Mouse (Mus musculus) testis, postnatal 10 days (tissue): ENCODE data around the gene Ccm2.
A peak's percentile ranks its signal among the peaks of the same experiment; 100 is the strongest.

Experiments used
- DNase-seq: peaks from one replicate; pipeline ENCODE4 v3.0.0; 2021; ENCODE audit warnings: low spot score

Ccm2 gene

DNA sequence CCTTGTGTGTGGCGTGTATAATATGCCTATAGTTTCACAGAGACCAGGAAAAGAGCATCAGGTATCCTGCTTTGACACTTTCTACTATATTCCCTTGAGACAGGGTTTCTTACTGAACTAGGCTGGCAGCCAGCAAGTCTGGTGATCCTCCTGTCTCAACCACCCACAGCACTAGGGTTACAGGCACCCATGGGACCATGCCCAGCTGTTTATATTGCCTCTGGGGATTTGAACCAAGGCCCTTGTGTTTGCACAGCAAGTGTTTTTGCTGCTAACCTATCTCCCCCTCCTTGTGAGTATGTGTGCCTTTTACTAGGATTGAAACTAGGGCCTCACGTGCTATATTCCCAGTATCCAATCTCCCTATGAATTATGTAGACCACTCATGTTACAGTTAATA is 34.9 kb downstream of the Ccm2 start:
- no peak for DNase-seq

DNA sequence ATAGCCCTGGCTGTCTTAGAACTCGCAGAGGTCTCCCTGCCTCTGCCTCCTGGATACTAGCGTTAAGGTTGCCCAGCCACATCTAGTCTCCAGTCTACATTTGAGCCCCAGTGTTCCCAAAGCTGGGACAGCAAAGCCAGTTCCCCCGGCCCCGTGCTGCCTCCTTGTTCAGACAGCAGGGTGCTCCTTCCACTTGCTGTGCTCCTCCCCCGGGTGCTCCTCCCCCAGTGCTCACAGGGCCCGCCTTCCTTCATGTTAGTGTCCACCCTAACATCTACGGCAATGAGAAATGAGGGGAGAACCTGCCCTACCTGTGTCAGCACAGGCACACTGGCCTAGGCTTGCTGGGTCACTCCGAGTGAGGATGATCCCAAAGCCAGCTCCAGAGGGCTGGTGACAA is 39.1 kb downstream of the Ccm2 start:
- no peak for DNase-seq

DNA sequence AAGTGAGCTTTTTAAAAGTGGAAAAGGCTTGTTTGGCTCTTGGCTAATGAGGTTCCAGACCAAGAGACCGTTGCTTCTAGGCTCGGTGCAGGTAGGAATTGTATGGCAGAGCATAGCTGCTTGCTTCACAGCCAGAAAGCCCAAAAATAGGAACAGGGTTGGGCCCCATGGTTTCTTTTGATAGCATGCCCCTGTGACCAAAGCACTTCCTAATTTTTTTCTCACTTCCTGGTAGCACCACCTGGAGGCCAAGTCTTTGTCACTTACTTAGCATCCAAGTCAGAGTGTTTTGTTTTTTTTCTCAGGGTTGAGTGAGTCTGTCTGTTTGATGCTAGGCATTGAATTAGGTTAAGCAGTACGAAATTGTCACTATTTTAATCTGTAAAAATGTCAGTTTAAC is 40.0 kb downstream of the Ccm2 start:
- no peak for DNase-seq

DNA sequence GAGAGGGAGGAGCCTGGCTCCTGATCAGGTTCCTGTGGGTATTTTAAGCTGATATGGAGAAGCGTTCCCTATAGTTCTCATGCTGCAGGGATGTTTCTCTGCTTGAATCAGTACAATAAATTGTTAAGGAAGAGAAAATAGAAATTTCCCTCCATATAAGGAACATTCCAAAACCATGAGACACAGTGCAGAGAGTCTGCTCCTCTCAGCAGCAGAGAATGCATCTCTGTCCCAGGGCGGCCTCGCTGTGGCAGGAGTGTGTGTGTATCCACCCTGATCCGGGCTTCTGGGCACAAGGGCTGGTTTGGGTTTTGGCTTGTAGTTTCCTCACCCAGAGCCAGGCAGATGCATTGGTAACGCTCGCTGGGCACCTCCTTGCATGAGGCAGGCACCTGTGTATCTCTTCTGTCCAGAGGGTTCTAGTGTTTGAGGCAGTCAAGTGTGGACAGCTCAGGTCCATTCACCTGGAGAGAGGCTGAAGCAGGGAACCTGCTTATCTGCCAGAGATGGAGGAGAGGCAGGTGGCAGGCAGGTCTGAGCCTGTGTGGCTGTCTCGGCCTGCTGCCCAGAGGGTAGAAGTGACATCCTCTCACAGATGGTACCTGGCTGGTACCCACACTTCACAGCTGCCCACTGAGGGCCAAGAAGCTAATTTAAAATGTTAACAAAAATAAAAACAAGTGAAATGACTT is 40.7 kb downstream of the Ccm2 start:
- DNase-seq, result no peak

DNA sequence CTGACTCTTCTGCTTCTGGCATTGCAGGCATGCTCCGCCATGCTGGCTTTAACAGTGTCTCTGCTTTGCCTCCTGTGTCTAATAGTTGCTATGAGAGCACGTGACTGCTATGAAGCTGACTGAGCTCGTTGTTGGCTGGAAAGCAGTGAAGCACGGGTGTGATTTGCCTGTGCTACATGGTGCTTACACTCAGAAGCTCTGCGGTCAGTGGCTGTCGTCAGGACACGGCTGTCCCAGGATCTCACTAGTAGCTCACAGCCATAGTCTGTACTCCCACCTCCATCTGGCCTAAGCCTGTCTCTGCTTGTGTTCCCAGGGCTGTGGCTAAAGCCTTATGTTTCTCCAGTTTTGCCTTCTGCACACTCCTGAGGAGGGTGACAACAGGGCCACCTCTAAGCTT is 41.6 kb downstream of the Ccm2 start:
- DNase-seq, result no peak

DNA sequence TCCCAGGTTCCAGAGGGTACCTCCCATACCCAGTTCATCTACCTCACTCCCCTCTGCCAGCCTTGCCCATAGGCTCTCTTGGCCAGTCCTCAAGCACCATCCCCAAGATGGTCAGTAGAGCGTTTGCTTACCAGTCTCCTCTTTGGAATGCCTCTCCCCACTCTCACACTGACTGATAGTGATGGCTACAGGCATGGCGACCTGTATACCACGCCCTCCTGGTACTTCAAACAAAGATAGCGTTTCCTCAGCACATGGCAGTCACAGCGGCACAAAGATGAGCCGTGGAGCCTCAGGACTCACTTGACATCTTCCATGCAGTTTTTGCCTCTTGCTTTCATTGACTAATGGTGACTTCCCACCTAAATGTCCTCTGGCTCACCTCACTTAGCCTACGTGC is 43.2 kb downstream of the Ccm2 start:
- DNase-seq, result no peak

DNA sequence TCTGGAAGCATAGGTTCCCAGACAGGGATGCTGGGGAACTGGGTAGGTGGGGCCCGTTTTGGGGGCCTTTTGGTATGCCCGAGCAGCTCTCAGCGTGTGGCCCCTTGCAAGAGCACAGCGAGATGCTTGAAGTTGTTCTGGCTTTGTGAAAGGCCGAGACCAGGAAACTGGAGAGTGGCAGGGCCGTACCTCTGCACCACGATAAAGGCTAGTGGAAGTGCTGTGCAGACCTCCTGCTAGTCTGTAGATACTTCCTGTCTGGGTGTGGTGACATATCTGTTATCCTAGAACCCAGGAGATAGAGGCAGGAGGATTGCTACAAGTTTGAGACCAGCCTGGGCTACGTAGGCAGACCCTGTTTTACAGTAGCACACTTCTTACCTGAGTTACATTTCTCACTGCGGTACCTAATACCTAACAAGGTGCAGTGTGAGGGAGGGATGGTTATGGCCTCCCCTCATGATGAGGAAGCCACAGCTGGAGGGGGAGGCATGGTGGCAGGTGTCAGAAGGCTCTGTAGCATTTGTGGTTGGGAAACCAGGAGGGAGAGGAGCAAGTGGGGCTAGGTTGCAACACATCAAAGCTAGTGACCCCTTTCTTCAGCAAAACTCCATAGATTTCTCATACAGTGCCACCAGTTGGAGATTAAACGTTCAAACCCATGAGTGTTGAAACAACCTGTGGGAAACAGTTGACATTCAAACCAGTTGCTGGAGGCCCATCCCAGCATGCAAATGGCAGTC is 44.4 kb downstream of the Ccm2 start:
- no peak for DNase-seq

DNA sequence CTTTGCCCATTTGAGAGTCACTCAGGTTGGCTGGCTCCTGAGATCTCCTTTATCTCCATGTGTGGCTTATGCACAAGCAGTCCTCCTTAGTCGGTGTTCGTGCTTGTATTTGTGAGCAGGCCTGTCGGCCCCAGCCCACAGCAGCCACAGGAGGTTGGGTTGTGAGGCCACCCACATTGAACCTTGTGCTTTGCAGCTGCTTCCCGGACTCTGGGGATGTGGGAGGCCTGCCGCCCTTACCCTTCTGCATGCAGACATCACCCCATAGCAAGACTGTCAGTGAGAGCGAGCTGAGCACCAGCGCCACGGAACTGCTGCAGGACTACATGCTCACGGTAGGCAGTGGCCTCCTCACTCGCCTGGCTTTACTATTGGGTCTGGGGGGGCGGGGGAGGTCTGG is 46.7 kb downstream of the Ccm2 start:
- no peak for DNase-seq

DNA sequence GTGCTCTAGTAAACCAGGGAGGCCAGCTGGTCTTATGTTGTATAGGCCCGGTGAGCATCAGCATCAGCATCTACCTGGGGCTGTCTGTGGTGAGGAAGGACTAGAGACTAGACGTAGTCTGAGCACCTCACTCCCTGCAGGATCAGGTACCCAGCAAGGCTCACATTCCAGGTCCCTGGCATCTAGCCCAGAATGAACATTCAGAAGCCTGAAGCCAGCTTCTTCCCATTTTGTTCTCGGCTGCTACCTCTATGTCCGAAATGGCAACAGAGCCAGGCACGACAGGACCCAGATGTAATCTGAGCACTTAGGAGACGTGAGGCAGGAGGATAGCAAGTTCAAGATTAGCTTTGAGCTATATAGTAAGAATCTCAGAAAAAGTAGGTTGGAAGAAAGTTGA is 48.2 kb downstream of the Ccm2 start:
- no peak for DNase-seq

DNA sequence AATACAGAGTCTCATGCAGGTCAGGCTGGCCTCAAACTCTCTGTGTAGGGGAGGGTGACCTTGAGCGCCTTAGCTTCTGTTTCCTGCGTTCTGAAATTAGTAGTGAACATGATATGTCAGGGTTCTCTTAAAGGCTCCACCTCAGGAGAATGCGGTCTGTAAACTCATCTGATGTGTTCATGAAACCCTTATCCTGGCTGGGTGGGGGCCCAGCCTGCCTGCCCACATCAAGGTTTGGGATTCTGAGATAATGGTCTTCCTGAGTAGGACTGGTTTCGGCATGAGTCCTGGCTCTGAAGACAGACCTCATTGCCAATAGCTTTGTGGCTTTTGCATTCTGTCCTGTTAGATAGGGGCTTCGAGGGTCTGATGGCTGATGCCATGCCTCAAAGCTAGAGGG is 48.7 kb downstream of the Ccm2 start:
- no peak for DNase-seq

DNA sequence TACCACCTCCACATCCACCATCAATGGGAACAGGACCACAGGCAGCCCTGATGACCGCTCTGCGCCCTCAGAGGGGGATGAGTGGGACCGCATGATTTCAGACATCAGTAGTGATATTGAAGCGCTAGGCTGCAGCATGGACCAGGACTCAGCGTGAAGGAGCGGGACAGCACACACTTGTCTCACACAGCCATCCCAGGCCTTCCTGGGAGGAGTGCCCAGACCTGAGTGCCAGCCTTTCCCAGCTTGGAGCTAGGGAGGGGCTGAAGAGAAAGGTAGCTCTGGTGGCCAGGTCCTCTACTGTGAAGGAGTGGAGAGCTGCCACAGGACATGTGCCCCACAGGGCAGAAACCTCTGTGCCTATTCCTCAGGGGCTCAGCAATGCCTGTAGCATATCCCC is 49.5 kb downstream of the Ccm2 start:
- no peak for DNase-seq

DNA sequence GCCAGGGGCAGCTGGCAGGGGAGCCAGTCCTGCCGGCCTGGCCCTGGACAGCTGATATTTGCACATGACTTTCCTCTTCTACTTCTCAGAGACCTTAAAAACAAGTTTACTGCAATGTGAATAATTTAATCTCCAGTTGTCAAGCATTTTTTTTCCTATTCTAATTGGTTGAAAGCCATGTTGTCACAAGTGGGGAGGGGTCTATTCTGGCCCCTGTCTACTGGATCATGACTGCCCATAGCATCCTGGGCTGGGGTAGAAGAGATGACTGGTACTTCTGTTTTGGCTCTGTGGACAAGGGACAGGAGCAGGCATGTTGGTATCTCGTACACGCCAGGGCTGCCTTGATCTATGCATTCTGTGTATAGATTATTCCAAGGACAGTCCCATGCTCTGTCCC is 49.9 kb downstream of the Ccm2 start:
- no peak for DNase-seq

DNA sequence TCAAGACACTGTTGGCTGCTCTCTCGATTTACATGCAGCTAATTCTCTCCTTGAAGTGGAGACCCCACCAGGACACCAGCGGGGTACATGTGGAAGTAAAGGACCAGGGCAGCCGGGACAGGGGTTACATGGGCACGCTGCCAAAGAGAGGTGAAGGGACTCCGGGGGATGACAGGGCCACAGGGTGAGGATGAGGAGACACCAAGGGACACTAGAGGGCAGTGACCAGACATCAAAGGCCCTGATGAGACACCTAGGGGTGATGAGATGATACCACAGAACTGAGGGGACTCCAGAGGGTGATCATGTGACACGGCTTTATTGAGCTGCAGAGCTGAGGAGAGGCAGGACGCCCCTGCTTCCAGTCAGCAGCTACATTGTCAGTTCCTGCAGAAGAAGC is 50.8 kb downstream of the Ccm2 start:
- DNase-seq, result no peak

DNA sequence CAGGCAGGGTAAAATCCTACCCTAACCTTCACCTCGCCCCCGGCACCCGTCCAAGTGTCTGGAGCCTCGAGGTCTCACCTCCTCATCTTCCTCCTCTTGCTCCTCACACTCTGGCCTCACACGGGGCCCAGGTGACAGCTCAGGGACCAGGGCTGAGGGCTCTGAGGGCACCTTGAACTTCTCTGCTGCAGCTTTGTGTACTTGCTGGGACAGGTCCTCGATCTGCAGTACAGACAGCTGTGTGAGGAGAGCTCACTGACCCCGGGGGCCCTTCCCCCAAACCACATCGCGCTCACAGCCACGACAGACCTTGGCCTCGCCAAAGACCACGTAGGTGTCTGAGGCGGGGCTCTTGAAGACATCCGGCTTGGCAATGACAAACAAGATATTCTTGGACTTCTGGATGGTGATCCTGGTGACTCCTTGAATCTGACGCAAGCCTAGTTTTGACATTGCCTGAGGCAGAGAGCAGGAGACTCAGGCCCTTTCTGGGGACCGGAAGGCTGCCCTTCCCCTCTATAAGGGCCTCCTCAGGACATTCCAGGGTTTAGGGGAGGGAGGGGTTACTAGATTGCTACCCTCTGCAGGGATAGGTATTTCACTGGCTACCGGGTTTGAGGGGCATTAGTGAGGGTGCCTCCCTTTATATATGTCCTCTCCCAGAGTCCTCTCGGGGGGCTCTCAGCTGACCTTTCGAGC is 51.7 kb downstream of the Ccm2 start:
- DNase-seq, result no peak

DNA sequence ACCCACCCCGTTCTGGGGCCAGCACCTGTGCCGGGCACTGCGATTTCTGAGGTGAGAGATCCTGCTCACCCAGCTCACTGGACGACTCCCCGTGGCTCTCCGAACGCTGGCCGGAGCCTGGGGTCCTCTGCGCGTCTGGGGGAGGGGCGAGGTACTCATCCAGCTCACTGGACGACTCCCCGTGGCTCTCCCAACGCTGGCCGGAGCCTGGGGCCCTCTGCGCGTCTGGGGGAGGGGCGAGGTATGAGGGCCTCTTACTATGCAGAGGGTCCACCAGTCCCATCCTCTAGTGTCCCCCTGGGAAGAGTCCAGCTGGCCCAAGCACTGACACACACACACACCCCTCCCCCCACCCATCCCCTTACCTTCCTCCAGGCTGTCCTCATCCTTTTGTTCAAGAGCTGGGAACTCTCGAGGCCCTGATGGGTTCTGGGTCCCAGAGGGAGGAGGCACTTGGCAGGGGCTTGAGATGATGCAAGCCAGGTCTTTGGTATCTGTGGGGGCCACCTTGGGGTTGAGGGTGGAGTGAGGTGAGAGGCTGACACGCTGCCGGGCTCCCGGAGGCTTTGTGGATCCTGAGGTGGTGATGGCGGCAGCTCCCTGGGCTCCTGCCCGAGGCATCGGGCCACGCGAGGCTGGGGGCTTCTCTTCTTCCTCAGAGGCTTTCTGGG is 52.5 kb downstream of the Ccm2 start:
- DNase-seq, result no peak

DNA sequence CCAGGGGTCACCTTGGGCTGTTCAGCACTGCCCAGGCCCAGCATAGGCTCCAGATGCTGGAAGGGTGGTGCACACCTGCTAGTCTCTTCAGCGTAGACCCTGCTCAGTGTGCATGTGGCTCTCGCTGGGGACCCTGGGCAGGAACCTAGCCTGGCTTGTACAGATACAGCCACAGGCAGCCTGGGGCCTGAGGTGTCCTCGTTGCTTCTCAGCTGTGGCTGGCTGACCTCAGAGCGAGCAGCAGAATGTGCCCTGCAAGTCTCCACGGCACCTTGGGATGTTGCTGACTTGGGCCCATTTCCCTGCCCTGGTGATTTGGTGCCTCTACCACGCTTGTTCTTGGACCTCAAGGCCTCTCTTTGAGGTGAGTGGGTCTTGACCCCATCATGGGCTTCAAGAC is 53.1 kb downstream of the Ccm2 start:
- DNase-seq, result peak; percentile 44

DNA sequence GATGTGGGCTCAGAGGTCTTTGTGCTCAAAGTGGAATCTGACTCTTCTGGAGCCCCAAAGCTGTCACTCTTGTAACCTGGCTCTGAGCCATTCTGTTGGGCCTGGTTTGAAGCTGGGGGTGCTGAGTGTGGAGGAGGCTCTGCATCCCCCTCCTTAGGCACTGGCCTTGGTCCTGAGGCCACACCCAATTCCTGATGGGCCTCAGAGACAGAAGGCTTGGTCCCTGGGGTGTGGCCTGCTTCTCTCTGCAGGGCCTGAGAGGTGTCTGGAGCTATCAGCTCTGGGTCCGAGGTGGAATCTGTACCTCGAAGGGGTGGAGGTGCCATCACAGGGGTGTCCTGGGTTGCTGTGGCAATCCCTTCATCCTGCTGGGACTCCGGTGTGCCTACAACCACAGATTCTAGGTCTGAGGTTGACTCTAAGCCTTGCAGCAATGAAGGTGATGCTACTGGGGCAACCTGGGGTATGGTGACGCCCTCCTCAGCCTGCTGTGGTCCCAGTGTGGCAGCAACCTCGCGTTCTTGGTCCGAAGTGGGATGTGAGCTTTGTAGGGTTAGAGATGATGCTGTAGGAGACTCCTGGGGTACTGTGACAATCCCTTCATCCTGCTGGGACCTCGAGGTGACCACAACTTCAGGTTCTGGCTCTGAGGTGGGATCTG is 53.7 kb downstream of the Ccm2 start:
- DNase-seq, result no peak

DNA sequence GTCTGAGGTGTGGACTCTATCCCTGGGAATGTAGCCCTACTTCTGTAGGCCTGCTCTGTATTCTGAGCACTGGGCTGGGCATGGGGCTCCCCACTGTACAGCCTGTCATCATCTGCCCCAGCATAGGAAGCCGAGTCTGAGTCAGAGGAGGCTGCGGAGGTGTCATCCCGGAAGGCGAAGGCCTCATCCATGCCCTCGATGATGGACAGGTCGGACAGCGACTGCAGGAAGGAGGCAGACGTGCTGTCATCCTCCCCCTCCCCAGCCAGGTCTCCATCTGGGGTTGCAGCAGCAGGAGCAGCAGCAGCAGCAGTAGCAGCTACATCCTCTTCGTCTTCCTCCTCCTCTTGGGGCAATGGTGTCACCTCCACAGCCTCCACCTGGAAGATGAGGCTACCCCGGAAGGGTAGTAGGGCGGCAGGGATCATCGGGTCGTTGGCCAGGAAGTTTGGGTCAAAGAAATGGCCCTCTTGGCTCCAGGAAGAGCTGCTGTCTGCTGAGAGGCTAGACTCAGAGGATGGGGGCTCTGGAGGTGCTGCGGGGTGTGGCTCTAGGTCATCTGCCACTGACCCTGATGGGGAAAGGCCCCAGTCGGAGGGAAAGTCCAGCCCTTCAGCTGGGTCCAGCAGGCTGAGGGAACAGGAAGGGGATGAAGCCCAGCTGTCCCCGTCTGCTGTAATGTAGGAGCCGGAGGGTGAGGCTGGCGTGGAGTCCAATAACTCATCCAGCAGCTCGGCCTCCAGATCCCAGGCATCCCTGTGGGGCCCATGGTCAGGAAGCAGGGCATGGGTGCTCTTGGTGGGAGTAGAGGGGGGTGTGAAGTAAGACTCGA is 55.2 kb downstream of the Ccm2 start:
- DNase-seq, result peak; percentile 44

DNA sequence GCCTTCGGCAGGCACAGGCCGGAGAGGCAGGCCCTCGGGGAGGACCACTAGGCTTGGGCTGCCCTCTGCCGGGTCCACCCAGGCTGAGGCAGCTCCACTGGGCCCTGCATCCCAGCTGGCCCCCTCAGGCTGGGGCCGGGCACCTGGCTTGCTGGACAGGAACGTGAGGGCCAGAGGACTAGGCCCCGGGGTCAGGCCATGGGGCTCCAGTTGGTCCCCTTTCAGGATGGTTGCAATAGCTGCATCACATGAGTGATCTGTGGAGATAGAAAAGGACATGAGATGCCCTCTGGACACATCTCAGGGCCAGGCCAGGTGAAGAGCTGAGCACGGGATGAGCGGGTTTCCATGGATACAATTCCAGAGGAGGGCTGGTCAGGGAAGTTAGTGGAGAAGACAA is 56.0 kb downstream of the Ccm2 start:
- peak; percentile 44 for DNase-seq

DNA sequence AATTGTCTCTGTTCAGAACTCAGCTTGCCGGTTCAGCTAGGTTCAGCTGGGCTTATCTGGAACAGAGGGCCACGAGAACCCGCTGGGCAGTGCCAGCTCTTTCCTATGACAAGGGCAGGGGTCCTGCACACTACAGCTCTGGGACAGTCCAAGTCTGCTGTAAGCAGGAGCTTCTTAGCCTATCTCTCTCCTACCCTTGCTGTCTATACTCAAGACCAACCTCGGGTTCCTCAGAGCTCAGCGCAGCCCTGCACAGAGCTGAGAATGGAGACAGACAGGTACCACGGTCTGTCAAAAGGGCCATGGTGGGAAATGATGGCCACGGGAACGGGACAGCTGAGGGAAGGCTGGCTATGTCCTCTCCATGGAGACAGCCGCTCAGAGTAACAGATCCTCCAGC is 56.5 kb downstream of the Ccm2 start:
- no peak for DNase-seq

DNA sequence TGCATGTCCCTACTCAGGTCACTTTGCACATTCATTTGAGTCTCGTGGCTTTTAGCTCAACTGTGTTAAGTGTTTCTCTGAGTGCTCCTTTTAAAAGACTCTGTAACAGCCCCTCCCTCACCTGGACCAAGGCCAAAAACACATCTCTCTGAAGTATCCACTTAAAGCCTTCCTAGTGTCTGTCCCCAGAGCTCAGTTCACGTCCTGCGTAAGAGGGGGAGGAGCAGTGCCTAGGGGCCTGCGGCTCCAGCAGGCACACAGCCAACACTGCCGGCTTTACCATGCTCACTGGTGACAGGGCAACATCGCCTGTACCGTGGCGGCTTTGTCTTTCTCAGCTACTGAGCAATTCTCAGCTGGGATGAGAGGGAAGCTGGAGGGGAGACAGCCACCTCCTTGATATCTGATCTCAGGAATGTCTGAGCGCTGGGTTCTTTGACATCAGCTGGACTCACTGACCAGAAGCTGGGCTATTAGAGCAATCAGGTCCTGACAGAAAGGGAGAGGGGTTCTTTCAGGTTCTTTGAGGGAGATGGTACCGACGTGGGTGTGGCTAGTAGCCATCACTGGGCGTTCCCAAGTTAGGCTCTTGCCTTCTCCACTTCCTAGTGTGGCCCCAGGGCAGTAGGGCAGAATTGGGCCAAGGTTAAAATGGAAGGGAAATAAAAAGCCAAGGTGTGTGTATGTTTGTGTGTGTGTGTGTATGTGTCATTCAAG is 57.4 kb downstream of the Ccm2 start:
- peak; percentile 52 for DNase-seq
